Mouse (Mus musculus): ENCODE results near the gene Rtn4ip1. TPM values are rescaled to one million over a fixed set of nuclear protein-coding genes. Genes with fewer than 3 reads are reported as not detected.
A peak's percentile ranks its signal among the peaks of the same experiment; 100 is the strongest.

Rtn4ip1 gene
- polyA plus RNA-seq, 1 experiment from 2014 or later, result 16.2 TPM

- Histone ChIP-seq H3K27ac (replicated peaks; ENCODE audit: low read depth, low read length) (no peak overlapping the region), H3K4me1 (ENCODE audit: control insufficient read depth, insufficient read depth, low read length) (peaks cover 21% of the 10 kb centered on the region), H3K27me3 (ENCODE audit: control insufficient read depth, insufficient read depth, low read length) (peaks cover 49% of the 10 kb centered on the region), H3K36me3 (ENCODE audit: control insufficient read depth, insufficient read depth, low read length) (no peaks in the 10 kb centered on the region), H3K9ac (replicated peaks; ENCODE audit: low read length) (no peak overlapping the region), H3K9me3 (ENCODE audit: control insufficient read depth, low read length) (no peaks in the 10 kb centered on the region), H3K4me3 (replicated peaks; ENCODE audit: low read depth, low read length) (no peak overlapping the region), H3K4me2 (ENCODE audit: low read length) (no peak overlapping the region; the same call in 1 of the 2 replicates)
- no peak for ATAC-seq (ENCODE audit: low FRiP score, low TSS enrichment)
- DNase-seq, result peak; percentile 66
- WGBS, result 9% methylated on average over 14 of the region's 14 CpGs
Measured at GRCm38 (mm10) chr10:44002004-44002940, 100.7 kb downstream of the Rtn4ip1 start.

- DNase-seq, result peak; percentile 3
- no peak overlapping the region for H3K9ac ChIP-seq (replicated peaks; ENCODE audit: low read length)
Measured at GRCm38 (mm10) chr10:44002995-44003524, 101.5 kb downstream of the Rtn4ip1 start.

GRCm38 (mm10) chr10:44003551-44004151 lies 102.0 kb downstream of the Rtn4ip1 start:
- Histone ChIP-seq H3K9me3 (ENCODE audit: control insufficient read depth, low read length) (no peaks in the 10 kb centered on the region), H3K27me3 (ENCODE audit: control insufficient read depth, insufficient read depth, low read length) (peaks cover 49% of the 10 kb centered on the region), H3K9ac (replicated peaks; ENCODE audit: low read length) (peak overlapping the region; percentile 29), H3K27ac (replicated peaks; ENCODE audit: low read depth, low read length) (no peak overlapping the region), H3K4me3 (replicated peaks; ENCODE audit: low read depth, low read length) (peak overlapping the region; percentile 42), H3K4me2 (ENCODE audit: low read length) (peak overlapping the region; percentile 61), H3K4me1 (ENCODE audit: control insufficient read depth, insufficient read depth, low read length) (peaks cover 21% of the 10 kb centered on the region), H3K36me3 (ENCODE audit: control insufficient read depth, insufficient read depth, low read length) (no peaks in the 10 kb centered on the region)
- DNase-seq (peak; percentile 68), ATAC-seq (ENCODE audit: low FRiP score, low TSS enrichment) (peak; percentile 3; the same call in 1 of the 2 replicates)
- WGBS, result under 1% methylated on average over 68 of the region's 68 CpGs

More at GRCm38 (mm10) chr10:44002995-44003524, 101.5 kb downstream of the Rtn4ip1 start:
- no peak for ATAC-seq (ENCODE audit: low FRiP score, low TSS enrichment)
- Histone ChIP-seq H3K27ac (replicated peaks; ENCODE audit: low read depth, low read length) (no peak overlapping the region), H3K4me1 (ENCODE audit: control insufficient read depth, insufficient read depth, low read length) (peaks cover 21% of the 10 kb centered on the region), H3K27me3 (ENCODE audit: control insufficient read depth, insufficient read depth, low read length) (peaks cover 49% of the 10 kb centered on the region), H3K9me3 (ENCODE audit: control insufficient read depth, low read length) (no peaks in the 10 kb centered on the region), H3K36me3 (ENCODE audit: control insufficient read depth, insufficient read depth, low read length) (no peaks in the 10 kb centered on the region), H3K4me2 (ENCODE audit: low read length) (peak overlapping the region; percentile 61), H3K4me3 (replicated peaks; ENCODE audit: low read depth, low read length) (peak overlapping the region; percentile 42)
- WGBS, result 5% methylated on average over 11 of the region's 11 CpGs

GRCm38 (mm10) chr10:44004221-44004751 lies 102.7 kb downstream of the Rtn4ip1 start:
- WGBS, result 1% methylated on average over 33 of the region's 33 CpGs
- Histone ChIP-seq H3K9ac (replicated peaks; ENCODE audit: low read length) (no peak overlapping the region), H3K27me3 (ENCODE audit: control insufficient read depth, insufficient read depth, low read length) (peaks cover 49% of the 10 kb centered on the region), H3K36me3 (ENCODE audit: control insufficient read depth, insufficient read depth, low read length) (no peaks in the 10 kb centered on the region), H3K4me2 (ENCODE audit: low read length) (peak overlapping the region; percentile 61), H3K9me3 (ENCODE audit: control insufficient read depth, low read length) (no peaks in the 10 kb centered on the region), H3K4me1 (ENCODE audit: control insufficient read depth, insufficient read depth, low read length) (peaks cover 21% of the 10 kb centered on the region), H3K4me3 (replicated peaks; ENCODE audit: low read depth, low read length) (peak overlapping the region; percentile 42), H3K27ac (replicated peaks; ENCODE audit: low read depth, low read length) (no peak overlapping the region)
- peak; percentile 50 for DNase-seq
- ATAC-seq (ENCODE audit: low FRiP score, low TSS enrichment), result peak; percentile 17; the same call in 1 of the 2 replicates

GRCm38 (mm10) chr10:44005677-44006641 lies 104.4 kb downstream of the Rtn4ip1 start:
- DNase-seq (peak; percentile 47), ATAC-seq (ENCODE audit: low FRiP score, low TSS enrichment) (0 out of 2 replicates have a peak, but pooled peaks have one; percentile 40)
- H3K4me3 ChIP-seq (replicated peaks; ENCODE audit: low read depth, low read length), result peak overlapping the region; percentile 28
- 3% methylated on average over 40 of the region's 40 CpGs for WGBS
- H3K27me3 ChIP-seq (ENCODE audit: control insufficient read depth, insufficient read depth, low read length), result peaks cover 49% of the 10 kb centered on the region
- H3K36me3 ChIP-seq (ENCODE audit: control insufficient read depth, insufficient read depth, low read length), result no peaks in the 10 kb centered on the region
- H3K9ac ChIP-seq (replicated peaks; ENCODE audit: low read length), result no peak overlapping the region
- peak overlapping the region; percentile 56 for H3K4me2 ChIP-seq (ENCODE audit: low read length)
- H3K4me1 ChIP-seq (ENCODE audit: control insufficient read depth, insufficient read depth, low read length), result peaks cover 21% of the 10 kb centered on the region
- H3K9me3 ChIP-seq (ENCODE audit: control insufficient read depth, low read length), result no peaks in the 10 kb centered on the region
- no peak overlapping the region for H3K27ac ChIP-seq (replicated peaks; ENCODE audit: low read depth, low read length)

Other genes starting within 250 kb of the Rtn4ip1 start
- gene Qrsl1, start 62 bp upstream of the Rtn4ip1 start, polyA plus RNA-seq (2014; fragmentation: Nextera tagmentation; extraction: Ambion mirVana), result 24.2 and 24.8 TPM in 2 replicates
- 0.13 and 0.29 TPM in 2 replicates for gene Crybg1, start 247.0 kb downstream of the Rtn4ip1 start, polyA plus RNA-seq (2014; fragmentation: Nextera tagmentation; extraction: Ambion mirVana)

Data from midbrain, embryonic 14.5 days (tissue).